Mouse (Mus musculus) brain, embryonic 18.5 days (tissue): ENCODE data around the gene Gm28372.

Experiments used
- DNase-seq: peaks from one replicate; pipeline ENCODE4 v3.0.0-alpha.2; 2012; ENCODE audit warnings: low read depth, low spot score

The Gm28372 gene

DNA sequence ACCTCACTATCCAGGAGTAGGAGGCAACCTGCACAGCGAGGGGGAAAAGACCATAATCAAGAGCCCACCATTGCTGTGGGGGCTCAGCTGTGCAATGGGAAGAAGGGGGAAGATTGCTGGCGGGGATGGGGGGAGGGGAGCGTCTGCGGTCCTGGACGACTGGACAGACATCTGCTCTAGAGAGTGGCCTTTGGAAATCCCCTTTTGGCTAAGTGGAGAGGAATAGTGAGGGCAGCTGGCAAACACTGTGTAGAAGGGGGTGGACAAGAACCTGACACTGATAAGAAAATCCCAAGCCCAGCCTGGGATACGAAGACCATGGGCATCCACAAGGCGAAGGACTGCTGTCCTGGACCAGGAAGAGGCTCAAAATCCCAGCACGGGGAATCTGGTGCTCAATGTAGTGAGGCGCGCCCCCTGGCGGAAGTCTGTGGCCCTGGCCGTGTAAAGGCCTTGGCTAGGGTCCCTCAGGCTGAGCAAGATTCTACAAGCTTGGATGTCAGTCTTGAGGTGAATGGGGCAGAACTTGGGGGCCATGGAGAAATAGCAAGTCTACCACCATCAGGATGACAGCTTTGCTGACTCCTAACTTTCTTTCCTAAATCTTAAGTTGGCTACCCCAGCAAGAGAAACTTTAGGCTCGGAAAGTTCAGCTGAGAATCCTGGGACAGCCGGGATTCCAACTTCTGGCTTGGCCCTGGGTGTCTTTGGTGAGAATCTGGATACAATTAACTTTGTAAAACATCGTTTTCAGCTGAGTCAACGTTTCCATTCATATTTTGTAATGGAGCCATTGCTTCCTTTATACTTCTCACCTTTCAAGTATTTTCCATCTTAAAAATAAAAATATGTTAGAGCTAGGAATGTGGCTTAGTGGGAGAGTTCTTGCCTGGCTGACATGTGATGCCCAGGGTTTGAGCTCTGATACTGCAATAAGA, 6.8 kb downstream of the Gm28372 start:
- no peak for DNase-seq

GRCm38 (mm10) chr2:130412775-130413174, 7.7 kb downstream of the Gm28372 start:
- DNase-seq = no peak

- no peak for DNase-seq
Observed at GRCm38 (mm10) chr2:130414094-130414856, 9.2 kb downstream of the Gm28372 start.

GRCm38 (mm10) chr2:130421781-130422620, 17.0 kb downstream of the Gm28372 start:
- no peak for DNase-seq

DNA sequence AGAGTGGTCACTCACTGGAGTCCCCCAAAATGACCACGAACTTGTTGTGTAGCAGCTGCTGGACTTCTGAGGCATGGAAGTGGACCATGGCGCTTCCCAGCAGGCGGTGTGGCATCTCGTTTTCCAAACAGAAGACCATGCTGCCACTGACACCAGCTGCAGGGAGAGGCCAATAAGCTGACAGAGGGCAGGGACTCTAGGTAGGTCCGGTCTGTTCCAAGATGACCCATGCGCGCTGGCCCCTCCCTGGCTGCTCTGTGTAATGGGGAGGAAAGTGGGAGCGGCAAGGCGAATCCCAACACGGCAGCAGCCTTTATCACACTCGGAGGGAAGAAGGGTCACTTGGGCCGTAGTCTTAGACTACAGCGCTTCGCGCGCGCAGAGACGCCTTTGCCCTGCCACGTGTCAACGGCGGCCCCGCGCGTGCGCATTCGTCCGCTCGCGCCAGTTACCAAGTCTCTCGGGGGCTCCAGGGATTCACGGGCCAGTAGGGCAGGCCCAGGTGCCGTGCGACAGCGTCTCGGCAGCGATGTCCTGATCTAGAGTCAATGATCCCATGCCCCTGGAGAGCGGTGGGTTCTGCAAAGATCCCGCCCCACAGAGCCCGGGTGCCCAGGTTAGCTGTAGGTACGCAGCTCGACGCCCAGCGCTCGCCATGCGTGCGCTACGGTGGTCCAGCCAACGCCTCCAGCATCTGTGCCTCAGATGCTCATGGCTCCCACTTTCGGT, 18.5 kb downstream of the Gm28372 start:
- peak; percentile 54 for DNase-seq

DNA sequence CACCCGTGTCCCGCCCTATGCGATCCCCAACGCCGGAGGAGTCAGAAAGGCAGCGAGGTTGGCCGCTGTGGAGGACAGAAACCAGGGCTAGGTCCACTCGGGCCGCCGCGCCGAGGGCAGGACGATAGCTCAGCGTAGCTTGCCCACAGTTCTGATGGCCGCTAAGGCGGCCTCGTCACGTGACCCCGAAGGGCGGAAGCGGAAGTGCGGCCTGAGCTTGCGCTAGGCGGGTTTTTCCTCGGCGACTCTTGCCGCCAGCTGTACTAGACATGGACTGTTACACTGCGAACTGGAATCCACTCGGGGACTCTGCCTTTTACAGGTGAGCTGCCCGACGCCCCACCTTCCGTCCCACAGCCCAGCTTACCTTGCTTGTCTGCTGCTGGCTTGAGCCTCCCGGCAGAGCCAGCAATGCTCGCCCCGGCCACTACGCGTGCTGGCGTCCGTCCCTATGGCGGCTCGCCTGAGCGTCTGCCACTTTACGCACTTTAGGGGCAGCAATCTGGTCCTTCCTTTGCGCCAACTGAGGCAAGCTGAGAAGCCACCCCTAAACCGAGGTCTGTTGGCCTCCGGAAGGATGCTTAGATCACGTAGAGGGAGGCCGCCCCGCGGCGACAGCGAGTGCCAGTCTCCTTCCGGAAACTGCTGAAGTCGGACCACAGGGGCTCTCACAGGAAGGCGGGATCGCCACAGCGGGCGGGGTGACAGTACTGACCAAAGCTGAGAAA, 19.3 kb downstream of the Gm28372 start, which contains the start of the genes Vps16 and Pced1a:
TSS of gene Vps16 (plus strand) at position 214 of the 728 bp plus-strand sequence.
TSS of gene Pced1a (minus strand) at position 576 of the 728 bp plus-strand sequence.
- DNase-seq = peak; percentile 87

GRCm38 (mm10) chr2:130425112-130425511, 20.1 kb downstream of the Gm28372 start:
- no peak for DNase-seq

- no peak for DNase-seq
Observed at GRCm38 (mm10) chr2:130429851-130430250, 24.8 kb downstream of the Gm28372 start.

- no peak for DNase-seq
Observed at GRCm38 (mm10) chr2:130430484-130430883, 25.4 kb downstream of the Gm28372 start.

DNA sequence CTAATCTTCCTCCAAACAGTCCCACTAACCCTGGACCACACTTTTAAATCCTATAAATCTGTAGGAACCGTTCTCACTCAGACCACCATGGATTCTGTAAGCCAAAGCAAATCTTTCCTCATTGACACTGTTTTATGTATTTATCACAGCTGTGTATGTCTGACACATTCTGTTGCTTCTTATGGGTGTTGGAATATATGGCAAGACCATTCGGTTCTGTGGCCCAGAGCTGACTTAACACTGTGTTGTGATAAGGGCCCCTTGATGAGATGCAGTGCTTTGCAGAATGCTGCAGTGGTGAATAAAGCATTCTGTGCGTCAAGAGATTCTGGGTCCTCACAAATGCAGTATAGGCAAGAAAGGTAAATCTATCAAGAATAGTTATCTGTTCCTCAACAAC, 27.1 kb downstream of the Gm28372 start:
- no peak for DNase-seq

DNA sequence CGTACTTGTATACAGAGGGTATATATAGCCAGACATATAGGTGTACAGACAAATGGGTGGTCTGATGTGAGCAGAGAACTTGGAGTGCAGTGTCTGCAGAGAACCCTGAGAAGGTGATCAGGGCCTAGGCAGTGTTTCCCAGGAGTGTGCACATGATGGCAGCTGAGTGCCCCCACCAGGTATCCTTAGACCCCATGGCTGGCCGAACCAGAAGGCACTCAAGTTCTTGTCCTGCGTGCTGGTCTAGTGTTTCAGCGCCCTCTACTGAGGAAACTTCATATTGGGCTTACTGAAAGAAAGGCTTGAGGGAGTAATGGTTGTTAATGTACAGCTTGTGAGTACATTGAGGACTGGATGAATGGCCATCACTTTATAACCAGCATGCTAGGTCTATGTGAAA, 28.1 kb downstream of the Gm28372 start:
- no peak for DNase-seq

GRCm38 (mm10) chr2:130436769-130437168, 31.7 kb downstream of the Gm28372 start:
- DNase-seq = no peak

DNA sequence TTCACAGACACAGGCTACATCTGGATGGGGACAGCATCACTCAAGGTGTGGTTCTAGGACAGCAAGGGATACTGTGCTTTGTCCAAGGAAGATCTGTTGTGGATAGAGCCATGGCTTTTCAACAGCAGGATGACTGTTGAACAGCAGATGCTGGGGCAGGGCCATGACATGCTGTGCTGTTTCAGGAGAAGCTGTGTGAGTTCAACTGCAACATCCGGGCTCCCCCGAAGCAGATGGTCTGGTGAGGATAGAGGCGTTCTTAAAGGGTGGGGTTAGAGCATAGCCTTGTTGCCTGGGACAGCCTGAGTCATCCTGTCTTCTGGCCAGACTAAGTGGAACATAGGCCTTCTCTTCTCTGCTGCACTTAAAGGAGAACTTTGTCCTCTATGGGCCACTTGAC, 33.8 kb downstream of the Gm28372 start:
- DNase-seq = no peak

DNA sequence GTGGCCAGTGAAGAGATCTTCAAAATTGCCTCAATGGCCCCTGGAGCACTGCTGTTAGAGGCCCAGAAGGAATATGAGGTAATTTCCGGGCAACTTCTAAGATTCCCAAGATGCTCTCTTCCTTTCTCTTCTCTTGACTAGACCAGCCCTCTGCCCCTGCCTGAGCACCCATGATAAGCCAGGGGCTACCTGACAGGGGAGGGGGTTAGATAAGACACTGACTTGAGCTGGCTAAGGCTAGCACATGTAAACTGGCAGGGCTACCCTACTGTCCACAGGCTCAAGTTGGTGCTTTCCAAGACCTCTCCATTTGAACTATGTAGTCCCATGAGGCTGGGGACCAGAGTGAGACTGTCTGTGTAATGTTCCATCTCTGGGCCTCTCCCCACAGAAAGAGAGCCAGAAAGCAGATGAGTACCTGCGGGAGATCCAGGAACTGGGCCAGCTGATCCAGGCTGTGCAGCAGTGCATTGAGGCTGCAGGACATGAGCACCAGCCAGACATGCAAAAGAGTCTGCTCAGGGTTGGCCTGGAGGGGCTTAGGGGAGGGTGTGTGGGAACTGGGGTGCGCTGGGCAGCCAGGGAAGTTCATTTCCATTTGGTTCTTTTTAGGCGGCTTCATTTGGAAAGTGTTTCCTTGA, 34.9 kb downstream of the Gm28372 start:
- DNase-seq = no peak

GRCm38 (mm10) chr2:130442162-130442561, 37.1 kb downstream of the Gm28372 start:
- no peak for DNase-seq

DNA sequence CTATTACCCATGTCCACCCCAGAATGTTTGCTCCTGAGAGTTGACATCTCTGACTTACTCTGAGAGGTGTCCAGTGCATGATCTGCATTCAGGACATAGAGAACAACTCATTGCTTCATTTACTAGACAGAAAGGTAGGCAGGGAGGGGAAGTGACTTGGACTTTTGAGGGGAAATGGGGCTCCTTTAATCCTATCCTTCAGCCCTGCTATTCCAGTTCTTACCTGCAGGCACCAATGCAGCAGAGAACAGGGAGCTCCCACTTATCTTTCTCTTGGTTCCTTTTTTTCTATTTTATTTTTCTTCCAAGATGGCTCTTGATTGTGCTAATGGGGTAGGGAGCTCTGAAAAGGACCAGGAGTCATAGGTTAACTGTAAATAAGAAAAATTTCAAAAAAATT, 43.4 kb downstream of the Gm28372 start:
- DNase-seq = no peak

- DNase-seq = no peak
Observed at GRCm38 (mm10) chr2:130449021-130449793, 44.2 kb downstream of the Gm28372 start.

- peak; percentile 83 for DNase-seq
Observed at GRCm38 (mm10) chr2:130449794-130450433, 44.9 kb downstream of the Gm28372 start, which contains the start of gene Ptpra. Gene Ptpra (plus strand): TSS chr2:130450278.
